Mouse (Mus musculus): ENCODE data around the gene Etnk1.

DNA sequence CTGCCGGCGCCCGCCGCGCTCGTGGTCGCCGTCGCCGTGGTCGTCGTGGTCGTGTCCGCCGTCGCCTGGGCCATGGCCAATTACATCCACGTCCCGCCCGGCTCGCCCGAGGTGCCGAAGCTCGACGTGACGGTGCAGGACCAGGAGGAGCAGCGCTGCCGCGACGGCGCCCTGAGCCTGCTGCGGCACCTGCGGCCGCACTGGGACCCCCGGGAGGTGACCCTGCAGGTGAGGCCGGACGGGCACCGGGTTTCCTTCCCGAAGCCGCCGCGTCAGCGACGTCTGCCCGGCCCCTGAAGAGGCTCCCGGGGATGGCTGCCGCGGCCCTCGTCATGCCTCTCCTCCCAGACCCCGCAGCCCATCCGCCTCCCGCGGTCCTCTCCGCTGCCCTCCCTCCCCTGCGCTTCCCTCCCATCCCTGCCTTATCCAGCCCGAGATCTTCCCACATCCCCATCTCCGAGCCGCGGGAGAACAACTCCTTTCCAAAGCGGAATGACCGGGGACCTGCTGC lies 443 bp downstream of the Etnk1 start:
- TF ChIP-seq POLR2A (IDR thresholded peaks at IDR 0.05; ENCODE audit: control insufficient read depth in 1 of 2, insufficient read depth in 1 of 2, low read depth in 1 of 2, low read length in 2 of 2, poor library complexity in 1 of 2), result no peak
- TF ChIP-seq MYB (IDR thresholded peaks at IDR 0.05; ENCODE audit: low read depth, low read length), result no peak
- no peak for TF ChIP-seq MAZ (IDR thresholded peaks at IDR 0.05; ENCODE audit: low read depth, low read length)
- TF ChIP-seq HCFC1 (IDR thresholded peaks at IDR 0.05; ENCODE audit: low read depth, low read length), result no peak
- no peak for TF ChIP-seq EP300 (IDR thresholded peaks at IDR 0.05; ENCODE audit: low read depth in 1 of 2, low read length in 2 of 2)
- TF ChIP-seq CTCF (IDR thresholded peaks at IDR 0.05 in 2 of 3, conservative IDR thresholded peaks at IDR 0.05 in 1 of 3; ENCODE audit: control insufficient read depth in 1 of 3, insufficient read depth in 1 of 3, low read depth in 2 of 3, low read length in 3 of 3, poor library complexity in 1 of 3, severe bottlenecking in 1 of 3), result no peak
- no peak for TF ChIP-seq ZKSCAN1 (IDR thresholded peaks at IDR 0.05; ENCODE audit: low read depth, low read length)
- TF ChIP-seq ZMIZ1 (IDR thresholded peaks at IDR 0.05; ENCODE audit: low read depth, low read length), result no peak
- TF ChIP-seq MXI1 (IDR thresholded peaks at IDR 0.05; ENCODE audit: low read depth, low read length), result no peak
- no peak for TF ChIP-seq ETS1 (IDR thresholded peaks at IDR 0.05; ENCODE audit: low read depth, low read length)

All from MEL (cell line).